Mouse (Mus musculus): ENCODE measurements around the gene Wdr20. TPM values are rescaled to one million over a fixed set of nuclear protein-coding genes. Genes with fewer than 3 reads are reported as not detected.

Wdr20 gene
- polyA plus RNA-seq, 1 experiment, result 23.9 TPM

DNA sequence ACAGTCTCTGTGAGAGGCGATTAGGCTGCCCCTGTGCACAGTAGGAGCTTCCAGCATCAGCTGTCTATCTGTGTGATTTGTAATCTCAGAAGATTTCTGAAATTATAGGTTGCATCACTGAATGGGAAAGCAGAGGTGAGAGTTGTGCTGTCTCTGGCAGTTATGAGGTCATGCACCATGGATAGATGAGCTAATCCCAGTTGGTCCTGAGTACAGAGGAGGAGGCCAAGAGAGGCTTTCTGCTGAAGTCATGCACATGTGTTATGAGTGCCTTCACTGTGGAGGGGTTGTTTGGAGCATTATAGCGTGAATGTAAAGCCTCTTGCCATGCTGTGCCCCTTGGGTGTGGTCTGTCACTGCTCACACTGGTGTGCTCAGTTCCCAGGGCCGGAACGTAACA lies 52.8 kb downstream of the Wdr20 start:
- no peak overlapping the region for H3K27ac ChIP-seq (ENCODE audit: insufficient read depth, low read length)
- TF ChIP-seq CTCF (IDR thresholded peaks at IDR 0.05; ENCODE audit: extremely low read depth, insufficient read depth, low read length) (no peak), POLR2A (IDR thresholded peaks at IDR 0.05; ENCODE audit: extremely low read depth, insufficient read depth, low read length) (no peak)
- peaks cover 4% of the 10 kb centered on the region for H3K4me1 ChIP-seq (ENCODE audit: control insufficient read depth, insufficient read depth, low read length)
- no peak overlapping the region for H3K4me3 ChIP-seq (ENCODE audit: insufficient read depth, low read length)

DNA sequence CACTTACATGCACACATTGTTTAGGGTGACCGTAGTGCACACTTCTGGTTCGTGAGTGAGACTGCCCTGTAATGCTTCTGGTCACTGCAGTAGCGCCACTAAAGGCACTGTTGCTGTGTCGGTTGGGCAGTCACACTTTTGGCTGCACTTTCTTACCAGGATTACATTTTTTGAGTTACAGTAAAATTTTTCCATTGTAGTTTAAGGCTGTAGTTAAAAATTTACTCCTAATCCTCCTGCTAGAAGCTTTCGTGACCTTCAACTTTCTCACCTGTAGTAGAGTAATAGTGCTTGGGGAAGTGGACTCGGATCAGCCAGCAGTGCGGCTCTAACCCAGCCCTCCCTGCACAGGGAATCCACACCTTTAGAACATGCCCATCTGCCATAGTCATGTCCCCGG lies 53.3 kb downstream of the Wdr20 start:
- H3K4me1 ChIP-seq (ENCODE audit: control insufficient read depth, insufficient read depth, low read length), result peaks cover 4% of the 10 kb centered on the region
- no peak overlapping the region for H3K4me3 ChIP-seq (ENCODE audit: insufficient read depth, low read length)
- H3K27ac ChIP-seq (ENCODE audit: insufficient read depth, low read length), result no peak overlapping the region
- no peak for TF ChIP-seq POLR2A (IDR thresholded peaks at IDR 0.05; ENCODE audit: extremely low read depth, insufficient read depth, low read length)
- no peak for TF ChIP-seq CTCF (IDR thresholded peaks at IDR 0.05; ENCODE audit: extremely low read depth, insufficient read depth, low read length)

- TF ChIP-seq POLR2A (IDR thresholded peaks at IDR 0.05; ENCODE audit: extremely low read depth, insufficient read depth, low read length) (no peak), CTCF (IDR thresholded peaks at IDR 0.05; ENCODE audit: extremely low read depth, insufficient read depth, low read length) (no peak)
- H3K27ac ChIP-seq (ENCODE audit: insufficient read depth, low read length), result no peak overlapping the region
- H3K4me3 ChIP-seq (ENCODE audit: insufficient read depth, low read length), result no peak overlapping the region
These were observed 57.3 kb downstream of the Wdr20 start for GRCm38 (mm10) chr12:110795035-110795434.

DNA sequence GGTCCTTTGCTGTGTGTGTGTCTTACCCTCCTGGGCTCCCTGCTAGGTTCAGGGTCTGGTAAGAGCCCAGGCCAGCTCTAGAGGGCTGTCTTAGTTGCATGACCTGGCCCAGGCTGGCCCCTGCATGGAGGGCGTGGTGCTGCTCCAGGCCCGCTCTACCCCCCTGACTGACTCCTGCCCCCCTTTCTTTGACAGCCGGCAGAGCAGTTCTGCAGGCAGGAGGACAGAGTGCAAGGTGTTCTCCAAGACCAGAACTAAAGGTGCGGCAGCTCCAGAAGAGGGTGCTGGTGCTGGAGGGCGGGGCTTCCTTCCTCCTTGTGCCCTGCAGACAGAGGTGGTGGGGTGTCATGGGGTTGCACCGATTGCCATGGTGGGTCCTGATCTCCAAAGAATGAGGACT lies 59.0 kb downstream of the Wdr20 start:
- Histone ChIP-seq H3K4me3 (ENCODE audit: insufficient read depth, low read length) (no peak overlapping the region), H3K4me1 (ENCODE audit: control insufficient read depth, insufficient read depth, low read length) (peaks cover 2% of the 10 kb centered on the region), H3K27ac (ENCODE audit: insufficient read depth, low read length) (no peak overlapping the region)
- TF ChIP-seq POLR2A (IDR thresholded peaks at IDR 0.05; ENCODE audit: extremely low read depth, insufficient read depth, low read length) (no peak), CTCF (IDR thresholded peaks at IDR 0.05; ENCODE audit: extremely low read depth, insufficient read depth, low read length) (no peak)

More at GRCm38 (mm10) chr12:110795035-110795434, 57.3 kb downstream of the Wdr20 start:
- H3K4me1 ChIP-seq (ENCODE audit: control insufficient read depth, insufficient read depth, low read length), result peaks cover 2% of the 10 kb centered on the region

- TF ChIP-seq CTCF (IDR thresholded peaks at IDR 0.05; ENCODE audit: extremely low read depth, insufficient read depth, low read length), result no peak
- no peak for TF ChIP-seq POLR2A (IDR thresholded peaks at IDR 0.05; ENCODE audit: extremely low read depth, insufficient read depth, low read length)
- no peak overlapping the region for H3K4me3 ChIP-seq (ENCODE audit: insufficient read depth, low read length)
- H3K4me1 ChIP-seq (ENCODE audit: control insufficient read depth, insufficient read depth, low read length), result peaks cover 2% of the 10 kb centered on the region
- peak overlapping the region; percentile 6; the same call in 1 of the 2 replicates for H3K27ac ChIP-seq (ENCODE audit: insufficient read depth, low read length)
These were observed 59.5 kb downstream of the Wdr20 start for GRCm38 (mm10) chr12:110797202-110797601.

DNA sequence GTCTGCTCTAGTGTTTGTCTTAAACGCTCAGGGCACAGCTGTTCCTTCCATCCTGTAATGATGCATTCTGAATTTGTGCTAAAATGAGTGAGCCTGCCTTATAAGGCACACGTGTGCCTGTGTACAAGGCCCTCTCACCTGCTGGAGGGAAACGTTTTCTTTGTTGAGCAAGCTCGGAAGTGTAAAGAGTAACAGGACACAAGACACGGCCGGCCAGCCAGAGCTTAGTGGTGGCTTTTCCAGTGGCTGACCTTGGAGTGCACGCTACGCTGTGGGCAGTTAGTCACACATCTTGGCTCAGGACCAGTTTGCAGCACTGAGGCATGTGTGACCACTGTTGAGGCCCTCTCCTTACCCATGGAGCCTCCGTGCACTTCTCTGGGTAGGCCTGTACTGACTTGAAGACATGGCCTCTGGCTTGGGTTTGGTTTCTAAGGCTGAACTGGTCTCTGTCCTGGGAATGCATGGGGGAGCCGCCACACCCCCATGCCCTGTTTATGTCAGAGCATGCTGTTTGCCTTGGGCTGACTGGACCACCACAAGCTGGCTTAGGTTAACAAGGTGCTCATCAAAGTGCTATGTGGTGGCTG lies 60.2 kb downstream of the Wdr20 start:
- Histone ChIP-seq H3K4me3 (ENCODE audit: insufficient read depth, low read length) (no peak overlapping the region), H3K4me1 (ENCODE audit: control insufficient read depth, insufficient read depth, low read length) (peaks cover 1% of the 10 kb centered on the region), H3K27ac (ENCODE audit: insufficient read depth, low read length) (no peak overlapping the region)
- TF ChIP-seq POLR2A (IDR thresholded peaks at IDR 0.05; ENCODE audit: extremely low read depth, insufficient read depth, low read length), result no peak
- no peak for TF ChIP-seq CTCF (IDR thresholded peaks at IDR 0.05; ENCODE audit: extremely low read depth, insufficient read depth, low read length)

DNA sequence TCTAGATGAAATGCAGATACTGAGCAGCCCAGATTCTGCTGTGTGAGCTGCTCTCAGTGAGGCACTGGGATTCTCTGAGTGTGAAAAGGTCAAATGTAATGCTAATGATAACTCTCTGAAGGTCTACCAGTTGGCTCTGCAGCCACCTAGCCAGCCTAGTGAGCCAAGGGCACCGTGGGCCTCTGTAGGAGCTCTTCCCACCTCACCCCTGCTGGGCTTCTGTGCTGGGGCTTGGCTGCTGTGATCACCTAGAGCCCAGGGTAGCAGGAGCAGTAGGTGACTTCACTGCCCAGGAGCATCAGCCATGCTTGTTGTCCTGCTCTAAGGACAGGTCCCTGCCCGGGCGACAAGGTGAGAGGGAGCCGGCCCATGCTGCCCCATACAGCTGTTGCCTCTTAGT lies 61.5 kb downstream of the Wdr20 start:
- no peak overlapping the region for H3K27ac ChIP-seq (ENCODE audit: insufficient read depth, low read length)
- H3K4me1 ChIP-seq (ENCODE audit: control insufficient read depth, insufficient read depth, low read length), result peaks cover 3% of the 10 kb centered on the region
- TF ChIP-seq CTCF (IDR thresholded peaks at IDR 0.05; ENCODE audit: extremely low read depth, insufficient read depth, low read length) (no peak), POLR2A (IDR thresholded peaks at IDR 0.05; ENCODE audit: extremely low read depth, insufficient read depth, low read length) (no peak)
- no peak overlapping the region for H3K4me3 ChIP-seq (ENCODE audit: insufficient read depth, low read length)

DNA sequence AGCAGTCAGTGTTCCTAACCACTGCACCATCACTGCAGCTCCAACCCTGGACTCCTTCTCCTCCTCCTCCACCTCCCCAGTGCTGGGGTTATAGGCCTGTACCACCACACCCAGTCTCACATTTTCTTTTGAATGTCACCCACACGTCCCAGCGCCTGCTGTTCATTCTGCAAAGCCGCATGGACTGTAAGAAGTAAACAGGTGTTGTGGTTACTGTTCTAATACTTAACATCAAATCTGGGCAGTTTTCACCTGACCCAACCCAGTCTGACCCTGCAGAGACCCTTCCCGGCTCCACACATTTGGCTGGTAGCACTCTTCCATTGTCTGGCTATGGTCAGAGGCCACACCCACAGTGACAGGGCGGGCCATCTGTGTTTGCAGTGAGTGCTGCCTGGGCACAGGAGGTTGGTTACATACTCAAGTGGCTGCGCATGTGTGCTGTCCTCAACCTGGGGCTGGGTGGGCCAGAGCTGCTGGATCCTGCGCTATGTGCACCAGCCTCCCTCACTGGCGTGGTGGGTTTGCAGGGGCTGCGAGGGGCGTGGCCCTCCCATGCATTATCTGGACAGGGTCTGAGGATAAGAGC lies 64.2 kb downstream of the Wdr20 start:
- TF ChIP-seq CTCF (IDR thresholded peaks at IDR 0.05; ENCODE audit: extremely low read depth, insufficient read depth, low read length), result no peak
- TF ChIP-seq POLR2A (IDR thresholded peaks at IDR 0.05; ENCODE audit: extremely low read depth, insufficient read depth, low read length), result no peak
- no peak overlapping the region for H3K27ac ChIP-seq (ENCODE audit: insufficient read depth, low read length)
- peaks cover 4% of the 10 kb centered on the region; the same call in 1 of the 2 replicates for H3K4me1 ChIP-seq (ENCODE audit: control insufficient read depth, insufficient read depth, low read length)
- H3K4me3 ChIP-seq (ENCODE audit: insufficient read depth, low read length), result no peak overlapping the region

- no peak overlapping the region for H3K4me3 ChIP-seq (ENCODE audit: insufficient read depth, low read length)
- TF ChIP-seq POLR2A (IDR thresholded peaks at IDR 0.05; ENCODE audit: extremely low read depth, insufficient read depth, low read length), result no peak
- no peak for TF ChIP-seq CTCF (IDR thresholded peaks at IDR 0.05; ENCODE audit: extremely low read depth, insufficient read depth, low read length)
- H3K27ac ChIP-seq (ENCODE audit: insufficient read depth, low read length), result no peak overlapping the region
- peaks cover 4% of the 10 kb centered on the region; the same call in 1 of the 2 replicates for H3K4me1 ChIP-seq (ENCODE audit: control insufficient read depth, insufficient read depth, low read length)
These were observed 65.0 kb downstream of the Wdr20 start for GRCm38 (mm10) chr12:110802674-110803297.

GRCm38 (mm10) chr12:110804261-110804660 lies 66.5 kb downstream of the Wdr20 start:
- H3K27ac ChIP-seq (ENCODE audit: insufficient read depth, low read length), result no peak overlapping the region
- peaks cover 4% of the 10 kb centered on the region; the same call in 1 of the 2 replicates for H3K4me1 ChIP-seq (ENCODE audit: control insufficient read depth, insufficient read depth, low read length)
- TF ChIP-seq CTCF (IDR thresholded peaks at IDR 0.05; ENCODE audit: extremely low read depth, insufficient read depth, low read length) (no peak), POLR2A (IDR thresholded peaks at IDR 0.05; ENCODE audit: extremely low read depth, insufficient read depth, low read length) (no peak)
- H3K4me3 ChIP-seq (ENCODE audit: insufficient read depth, low read length), result no peak overlapping the region

All from cortical plate, adult 2 months (tissue).